Mouse (Mus musculus) hindbrain, postnatal 0 days (tissue): ENCODE results near the gene Ctcf. TPM values are rescaled to one million over a fixed set of nuclear protein-coding genes. Genes with fewer than 3 reads are reported as not detected.
A peak's percentile ranks its signal among the peaks of the same experiment; 100 is the strongest.

ENCODE experiments used
- ATAC-seq: fragments of 200-750 bp; cut with Nextera tagmentation; 2 replicates; pipeline ENCODE4 v1.8.0; 2017; ENCODE audit warnings: mild to moderate bottlenecking, moderate TSS enrichment, moderate library complexity
- DNase-seq: peaks from one replicate; pipeline ENCODE4 v3.0.0-alpha.2; 2015; ENCODE audit warnings: low spot score
- H3K27ac ChIP-seq: fragments of 300-500 bp; sonication (generic); 2 replicates; pipeline ENCODE4 v1.5.1; 2014; ENCODE audit warnings: mild to moderate bottlenecking
- H3K27me3 ChIP-seq: fragments of 300-500 bp; sonication (generic); 2 replicates; pipeline ENCODE4 v1.6.1; 2014; ENCODE audit warnings: low read length, mixed read lengths; ENCODE audit not compliant: insufficient read depth
- H3K36me3 ChIP-seq: fragments of 300-500 bp; sonication (generic); 2 replicates; pipeline ENCODE4 v1.6.1; 2014; ENCODE audit warnings: low read length, mixed read lengths; ENCODE audit not compliant: insufficient read depth
- H3K4me1 ChIP-seq: fragments of 300-500 bp; sonication (generic); 2 replicates; pipeline ENCODE4 v1.6.1; 2014; ENCODE audit warnings: antibody characterized with exemption, low read length, mixed read lengths; ENCODE audit not compliant: insufficient read depth
- H3K4me2 ChIP-seq: fragments of 300-500 bp; sonication (generic); 2 replicates; pipeline ENCODE4 v1.6.1; 2014; ENCODE audit warnings: low read depth, mild to moderate bottlenecking, low read length, moderate library complexity, mixed read lengths
- H3K4me3 ChIP-seq: fragments of 300-500 bp; sonication (generic); 2 replicates; pipeline ENCODE4 v1.5.1; 2014; ENCODE audit warnings: low read length
- H3K9ac ChIP-seq: fragments of 300-500 bp; sonication (generic); replicated peaks from 2 replicates; pipeline ENCODE4 v1.6.1; 2014; ENCODE audit warnings: mild to moderate bottlenecking, low read length, moderate library complexity, mixed read lengths
- H3K9me3 ChIP-seq: fragments of 300-500 bp; sonication (generic); 2 replicates; pipeline ENCODE4 v1.6.1; 2016; ENCODE audit warnings: low read length, mixed read lengths
- CTCF ChIP-seq: IDR thresholded peaks from 2 replicates; pipeline ENCODE4 v1.5.1; 2016; ENCODE audit warnings: antibody characterized with exemption, control low read depth, low read depth
- WGBS: fragments of 180-500 bp; shearing (Covaris S2); extraction: QIAGEN DNeasy Blood & Tissue Kit; methylation state at CpG from one replicate; pipeline ENCODE4 v1.1.7; 2014; 5-methylcytosine and 5-hydroxymethylcytosine counted together
- polyA plus RNA-seq: library from polyadenylated mRNA; unstranded; fragments of >200 nt; fragmentation: Nextera tagmentation; extraction: Ambion mirVana; gene quantifications from 2 replicates; pipeline ENCODE4 v1.2.1, GENCODE M21; 2015
- total RNA-seq: library from RNA; depleted of rRNA; stranded (reverse); fragments of >200 nt; gene quantifications from 2 replicates; pipeline ENCODE4 v1.2.3, GENCODE M21; 2014

Gene Ctcf
- total and polyA plus RNA-seq, 2 experiments from 2014 or later, result 35.9 to 88.1 TPM

DNA sequence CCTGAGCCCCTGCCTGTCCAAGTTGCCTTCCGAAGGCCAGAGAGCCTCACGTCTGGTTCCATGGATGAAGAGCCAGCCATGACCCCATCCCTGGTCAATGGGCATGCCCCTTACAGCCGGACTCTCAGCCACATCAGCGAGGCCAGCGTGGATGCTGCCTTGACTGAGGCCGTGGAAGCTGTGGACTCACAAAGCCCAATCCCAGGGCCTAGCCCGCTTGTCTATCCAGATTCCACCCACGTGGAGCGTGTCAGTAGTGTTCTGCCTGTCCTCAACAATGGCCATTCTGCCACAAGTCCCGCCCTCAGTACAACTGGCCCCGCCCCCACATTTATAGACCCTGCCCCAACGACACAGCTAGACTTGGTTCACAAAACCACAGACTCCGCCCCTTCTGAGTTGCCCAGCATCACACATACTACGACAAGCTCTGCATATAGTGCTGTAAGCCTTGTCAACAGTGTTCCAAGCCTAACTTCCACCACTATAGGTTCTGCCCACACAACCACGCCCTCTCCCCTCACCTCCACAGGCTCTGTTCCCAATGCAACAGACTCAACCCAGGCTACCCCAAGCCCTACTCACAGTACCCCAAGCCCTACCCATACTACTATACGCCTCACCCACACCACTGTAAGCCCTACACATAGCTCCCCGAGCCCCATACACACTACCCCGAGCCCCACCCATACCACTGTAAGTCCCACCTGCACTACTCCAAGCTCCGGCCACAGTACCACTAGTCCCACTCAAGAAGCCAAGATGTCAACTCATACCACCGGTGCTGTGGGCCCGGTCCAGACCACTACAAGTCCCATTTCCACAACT lies 18.7 kb upstream of the Ctcf start:
- no peak overlapping the region for H3K27ac ChIP-seq
- no peak for DNase-seq
- ATAC-seq, result no peak
- TF ChIP-seq CTCF, result no peak
- H3K4me3 ChIP-seq, result no peak overlapping the region
- no peaks in the 10 kb centered on the region for H3K9me3 ChIP-seq
- no peaks in the 10 kb centered on the region for H3K27me3 ChIP-seq
- 89% methylated on average over 21 of the region's 21 CpGs for WGBS
- H3K9ac ChIP-seq, result no peak overlapping the region
- H3K36me3 ChIP-seq, result peaks cover 58% of the 10 kb centered on the region
- no peaks in the 10 kb centered on the region for H3K4me1 ChIP-seq
- no peak overlapping the region for H3K4me2 ChIP-seq

DNA sequence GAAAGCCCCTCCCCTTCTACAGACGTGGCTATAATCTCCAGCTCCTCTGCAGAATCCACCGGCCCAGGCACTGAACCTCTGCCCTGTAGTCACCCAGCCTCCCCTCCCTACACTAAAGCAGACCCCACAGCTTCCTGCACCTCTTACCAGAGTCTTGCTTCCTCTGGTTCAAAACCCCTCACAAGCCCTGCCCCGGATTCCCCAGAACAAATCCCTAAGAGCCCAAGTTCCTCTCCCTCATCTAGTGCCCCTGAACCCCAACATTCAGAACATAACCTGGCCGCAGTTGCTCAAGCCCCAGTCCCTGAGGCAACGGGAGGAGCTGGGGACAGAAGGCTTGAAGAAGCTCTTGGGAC lies 18.1 kb upstream of the Ctcf start:
- ATAC-seq (no peak), DNase-seq (no peak)
- no peak overlapping the region for H3K27ac ChIP-seq
- no peaks in the 10 kb centered on the region for H3K4me1 ChIP-seq
- no peak overlapping the region for H3K9ac ChIP-seq
- H3K4me3 ChIP-seq, result no peak overlapping the region
- H3K4me2 ChIP-seq, result no peak overlapping the region
- peaks cover 62% of the 10 kb centered on the region for H3K36me3 ChIP-seq
- no peaks in the 10 kb centered on the region for H3K9me3 ChIP-seq
- no peak for TF ChIP-seq CTCF
- 92% methylated on average over 5 of the region's 5 CpGs for WGBS
- H3K27me3 ChIP-seq, result no peaks in the 10 kb centered on the region

GRCm38 (mm10) chr8:105618892-105619591 lies 17.3 kb upstream of the Ctcf start:
- peaks cover 67% of the 10 kb centered on the region for H3K36me3 ChIP-seq
- H3K9me3 ChIP-seq, result no peaks in the 10 kb centered on the region
- ATAC-seq, result no peak

DNA sequence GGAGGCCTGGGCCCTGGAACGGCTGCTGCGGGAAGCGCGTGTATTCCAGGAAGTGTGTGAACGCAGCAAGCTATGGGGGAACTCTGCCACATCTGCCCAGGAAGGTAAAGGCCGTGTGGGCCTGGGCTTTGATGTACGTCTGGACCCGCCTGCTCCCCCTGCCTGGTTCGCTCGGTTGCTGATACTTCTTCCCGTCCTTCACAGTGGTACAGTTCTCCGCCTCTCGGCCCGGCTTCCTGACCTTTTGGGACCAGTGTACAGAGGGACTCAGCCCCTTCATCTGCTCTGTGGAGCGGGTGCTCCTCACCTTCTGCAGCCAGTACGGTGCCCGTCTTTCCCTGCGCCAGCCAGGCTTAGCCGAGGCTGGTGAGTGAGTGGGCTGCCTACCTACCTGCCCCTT lies 16.2 kb upstream of the Ctcf start:
- no peak for TF ChIP-seq CTCF
- Histone ChIP-seq H3K4me1 (no peaks in the 10 kb centered on the region), H3K4me3 (no peak overlapping the region), H3K27me3 (no peaks in the 10 kb centered on the region), H3K4me2 (no peak overlapping the region), H3K9ac (no peak overlapping the region), H3K9me3 (no peaks in the 10 kb centered on the region), H3K36me3 (peaks cover 67% of the 10 kb centered on the region), H3K27ac (no peak overlapping the region)
- ATAC-seq, result no peak
- 89% methylated on average over 19 of the region's 19 CpGs for WGBS
- DNase-seq, result no peak

More at GRCm38 (mm10) chr8:105618892-105619591, 17.3 kb upstream of the Ctcf start:
- Histone ChIP-seq H3K4me1 (no peaks in the 10 kb centered on the region), H3K9ac (no peak overlapping the region), H3K4me2 (no peak overlapping the region), H3K4me3 (no peak overlapping the region), H3K27ac (no peak overlapping the region), H3K27me3 (no peaks in the 10 kb centered on the region)
- WGBS, result 93% methylated on average over 19 of the region's 19 CpGs
- DNase-seq, result no peak
- TF ChIP-seq CTCF, result no peak

GRCm38 (mm10) chr8:105620946-105621720 lies 15.2 kb upstream of the Ctcf start:
- Histone ChIP-seq H3K27ac (peak overlapping the region; percentile 65), H3K9ac (no peak overlapping the region), H3K4me1 (no peaks in the 10 kb centered on the region), H3K9me3 (no peaks in the 10 kb centered on the region), H3K4me3 (no peak overlapping the region), H3K27me3 (no peaks in the 10 kb centered on the region), H3K4me2 (no peak overlapping the region), H3K36me3 (peaks cover 57% of the 10 kb centered on the region)
- DNase-seq (no peak), ATAC-seq (no peak)
- no peak for TF ChIP-seq CTCF
- 84% methylated on average over 21 of the region's 21 CpGs for WGBS

DNA sequence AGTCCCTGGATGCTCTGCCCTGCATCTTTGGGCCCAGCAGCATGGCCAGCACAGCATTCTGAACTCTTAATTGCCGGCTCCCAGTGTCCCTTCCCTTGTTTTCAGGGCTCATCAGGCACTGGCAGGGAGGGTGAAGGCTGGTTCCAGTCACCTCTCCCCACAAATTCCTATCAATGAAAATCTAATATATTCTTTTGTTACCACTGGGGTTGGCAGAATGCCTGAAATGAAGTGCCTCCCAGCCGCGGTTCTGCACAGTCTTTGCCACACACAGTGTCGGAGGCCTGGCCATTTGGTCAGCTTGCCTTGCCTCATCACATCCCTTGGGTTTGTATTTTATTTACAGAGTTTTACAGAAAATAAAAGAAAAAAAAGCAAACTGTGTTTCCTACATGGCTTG lies 14.5 kb upstream of the Ctcf start:
- Histone ChIP-seq H3K27me3 (no peaks in the 10 kb centered on the region), H3K4me1 (no peaks in the 10 kb centered on the region), H3K4me2 (no peak overlapping the region), H3K9me3 (no peaks in the 10 kb centered on the region), H3K36me3 (peaks cover 50% of the 10 kb centered on the region), H3K27ac (peak overlapping the region; percentile 65), H3K4me3 (no peak overlapping the region), H3K9ac (no peak overlapping the region; the same call in 1 of the 2 replicates)
- no peak for TF ChIP-seq CTCF
- WGBS, result 14% methylated on average over 4 of the region's 4 CpGs
- DNase-seq (peak; percentile 53), ATAC-seq (no peak)
